Mouse (Mus musculus): Measurements from ENCODE around the gene Alg9.

Gene Alg9

DNA sequence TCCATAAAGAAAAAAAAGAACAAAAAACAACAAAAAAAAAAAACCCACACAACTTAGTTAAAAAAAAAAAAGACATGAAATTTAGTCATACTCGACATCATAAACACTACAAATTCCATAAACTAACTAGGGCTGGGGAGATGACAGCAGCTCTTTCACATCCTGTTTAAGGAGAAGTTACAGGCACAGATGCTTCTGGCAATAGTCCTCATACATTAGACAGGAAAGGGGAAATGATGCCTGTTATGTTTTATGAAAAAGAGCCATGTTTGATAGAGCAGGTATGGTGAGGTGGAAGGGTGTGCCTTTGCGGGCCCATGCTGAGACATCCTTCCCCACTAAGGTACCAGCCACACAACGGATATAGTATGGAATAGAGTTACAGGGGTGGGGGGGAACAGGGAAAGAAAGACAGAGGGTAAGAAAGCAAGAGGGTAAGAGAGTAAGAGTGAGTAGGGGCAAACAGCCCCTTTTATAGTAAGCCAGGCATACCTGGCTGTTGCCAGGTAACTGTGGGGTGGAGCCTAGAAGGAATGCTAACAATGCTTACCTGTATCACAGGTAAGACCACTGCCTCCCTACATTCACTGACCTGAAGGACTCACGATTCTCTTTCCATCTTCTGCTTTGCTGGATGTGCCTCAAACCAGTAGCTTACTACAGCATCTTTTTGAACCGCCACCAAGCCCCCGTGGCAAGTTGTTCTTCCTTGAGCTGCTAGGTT lies 13.1 kb upstream of the Alg9 start:
- DNase-seq: no peak

DNA sequence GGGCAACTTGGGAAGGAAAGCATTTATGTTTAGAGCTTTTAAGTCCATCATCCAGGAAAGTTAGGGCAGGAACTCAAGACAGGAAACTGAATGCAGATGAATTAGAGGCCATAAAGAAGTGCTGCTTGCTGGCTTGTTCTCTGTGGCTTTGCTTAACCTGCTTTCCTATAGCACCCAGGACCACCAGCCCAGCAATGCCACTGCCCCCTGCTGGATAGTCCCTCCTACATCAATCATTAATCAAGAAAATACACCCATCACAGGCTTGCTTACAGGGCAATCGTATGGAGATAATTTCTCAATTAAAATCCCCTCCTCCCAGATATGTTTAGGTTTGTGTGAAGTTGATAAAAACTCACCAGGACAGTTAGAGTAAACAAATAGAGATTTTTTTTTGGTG lies 11.5 kb upstream of the Alg9 start:
- DNase-seq: peak in 1 of 2 experiments; percentile 37

DNA sequence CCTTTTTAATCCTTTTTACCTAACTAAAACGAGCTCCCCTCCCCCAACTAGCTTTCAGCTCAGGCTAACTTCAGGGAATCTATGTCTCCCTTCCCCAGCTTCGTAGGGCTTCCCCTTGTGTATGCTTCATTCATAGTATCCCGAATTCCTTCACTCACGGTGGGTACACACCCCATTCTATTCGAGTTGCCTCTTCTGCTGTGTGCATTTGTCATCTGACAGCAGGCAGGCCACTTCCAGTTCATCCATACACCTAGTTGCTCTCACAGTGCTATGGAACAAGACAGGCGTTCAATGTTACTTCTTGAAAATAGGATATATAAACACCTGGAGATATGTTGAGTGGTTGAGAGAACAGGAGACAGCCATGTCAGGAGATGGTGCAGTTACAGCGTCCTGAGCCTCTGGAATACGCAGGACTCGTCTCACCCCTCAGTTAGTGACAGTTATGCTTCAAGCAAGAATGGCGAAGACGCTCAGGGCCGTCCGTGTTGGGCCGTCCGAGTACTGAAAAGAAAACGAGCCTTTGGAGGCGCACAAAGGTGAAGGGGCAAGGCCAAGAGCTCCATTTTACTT lies 7.2 kb upstream of the Alg9 start:
- DNase-seq: peak in 1 of 2 experiments; percentile 20

DNA sequence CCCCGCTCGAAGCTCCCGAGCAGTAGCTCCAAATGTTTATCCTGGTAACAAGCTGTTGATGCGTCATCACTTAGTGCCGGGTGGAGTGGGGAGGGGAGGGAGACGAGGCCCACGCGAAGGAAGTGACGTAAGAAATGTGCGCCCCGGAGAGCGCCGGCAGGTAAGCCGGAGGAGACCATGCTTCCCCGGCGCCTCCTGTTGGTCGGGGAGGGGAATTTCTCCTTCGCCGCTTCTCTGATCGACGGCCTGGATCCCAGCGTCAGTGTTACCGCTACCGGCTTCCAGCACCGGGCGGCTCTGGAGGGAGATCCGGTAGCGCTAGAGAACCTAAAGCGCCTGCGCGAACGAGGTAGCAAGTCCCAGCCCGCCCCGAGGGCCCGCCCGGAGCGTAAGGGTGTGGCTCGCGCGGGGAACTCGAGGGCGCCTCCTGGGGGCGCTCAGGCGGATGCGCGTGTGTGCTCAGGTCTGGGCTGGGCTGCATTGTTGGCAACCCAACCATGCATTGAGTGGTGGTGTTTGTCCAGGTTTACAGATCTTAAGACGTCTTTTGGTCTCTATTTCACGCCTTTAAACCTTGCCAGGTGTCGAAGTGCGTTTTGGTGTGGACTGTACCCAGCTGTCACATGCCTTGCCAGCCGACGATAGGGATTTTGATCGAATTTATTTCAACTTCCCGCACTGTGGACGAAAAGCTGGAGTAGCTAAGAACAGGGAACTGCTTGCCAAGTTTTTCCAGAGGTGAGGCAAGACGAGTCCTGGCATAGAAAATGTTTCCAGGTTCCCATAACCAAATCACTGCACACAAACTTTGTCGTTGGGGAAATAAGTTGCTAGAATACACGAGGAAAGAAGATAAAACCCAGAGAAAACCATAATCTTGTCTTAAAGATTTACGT lies 6.5 kb upstream of the Alg9 start, which contains the start of gene Fdxacb1:
Gene Fdxacb1, plus strand, starts transcription at position 130 of the 896 bp plus-strand sequence.
- peak; percentile 99 for DNase-seq

DNA sequence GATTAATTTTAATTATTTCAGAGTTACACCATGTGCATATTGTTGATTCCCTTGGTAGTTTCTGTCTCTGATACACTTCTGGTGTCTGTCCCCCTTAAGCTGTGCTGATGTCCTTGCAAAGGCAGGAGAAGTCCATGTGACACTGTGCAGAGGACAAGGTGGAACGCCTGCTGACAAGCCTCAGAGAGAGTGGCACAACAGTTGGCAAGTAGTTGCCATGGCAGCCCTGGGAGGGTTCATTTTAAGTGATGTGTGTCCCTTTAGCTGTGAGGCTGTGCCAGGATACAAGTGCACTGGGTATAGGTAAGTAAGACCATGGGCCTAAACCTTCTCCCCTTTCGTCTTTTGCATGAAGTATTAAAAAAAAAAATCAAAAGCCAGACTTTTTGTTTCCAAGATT lies 4.8 kb upstream of the Alg9 start:
- DNase-seq: no peak

DNA sequence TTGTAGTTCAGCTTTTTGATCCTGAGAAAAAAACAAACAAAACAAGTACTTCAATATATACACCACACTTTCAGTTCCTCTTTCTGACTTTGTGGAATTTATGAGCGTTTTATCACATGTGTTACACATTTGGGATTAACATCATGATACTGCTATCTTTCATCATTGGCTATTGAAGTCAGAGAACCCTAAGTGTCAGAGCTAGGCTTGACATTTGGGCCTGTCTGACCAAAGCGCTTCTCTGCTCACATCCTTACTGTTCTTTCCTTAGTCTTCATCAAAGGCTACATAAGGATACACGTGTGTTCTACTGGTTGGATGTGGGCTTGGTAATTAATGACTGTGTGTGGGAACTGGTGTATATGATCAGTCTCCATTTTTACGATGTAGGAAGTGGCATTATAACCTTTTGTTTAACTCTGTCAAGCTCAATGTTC lies 775 bp upstream of the Alg9 start:
- no peak for DNase-seq

DNA sequence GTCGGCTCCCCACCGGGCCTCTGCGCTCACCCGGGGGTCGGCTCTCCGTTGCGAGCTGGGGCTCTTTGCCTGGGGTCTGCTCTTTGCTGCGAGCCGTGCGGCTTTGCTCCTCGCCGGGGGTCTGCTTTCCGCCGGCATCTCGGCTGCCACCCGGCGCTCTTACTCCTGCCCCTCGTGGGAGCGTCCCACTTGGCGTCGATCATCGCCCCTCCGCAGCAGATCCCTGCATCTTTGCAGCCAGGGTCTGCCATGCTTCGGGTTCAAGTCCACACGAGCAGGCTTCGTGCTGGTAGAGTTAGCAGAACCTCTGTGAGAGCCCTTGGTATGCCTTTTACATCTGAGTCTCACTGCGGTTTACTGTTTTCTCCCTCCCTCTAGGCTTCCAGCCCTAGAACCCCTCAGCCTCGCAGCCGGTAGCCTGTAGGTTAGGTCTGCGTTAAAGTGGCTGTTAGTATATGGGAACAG lies 875 bp downstream of the Alg9 start:
- DNase-seq: no peak

DNA sequence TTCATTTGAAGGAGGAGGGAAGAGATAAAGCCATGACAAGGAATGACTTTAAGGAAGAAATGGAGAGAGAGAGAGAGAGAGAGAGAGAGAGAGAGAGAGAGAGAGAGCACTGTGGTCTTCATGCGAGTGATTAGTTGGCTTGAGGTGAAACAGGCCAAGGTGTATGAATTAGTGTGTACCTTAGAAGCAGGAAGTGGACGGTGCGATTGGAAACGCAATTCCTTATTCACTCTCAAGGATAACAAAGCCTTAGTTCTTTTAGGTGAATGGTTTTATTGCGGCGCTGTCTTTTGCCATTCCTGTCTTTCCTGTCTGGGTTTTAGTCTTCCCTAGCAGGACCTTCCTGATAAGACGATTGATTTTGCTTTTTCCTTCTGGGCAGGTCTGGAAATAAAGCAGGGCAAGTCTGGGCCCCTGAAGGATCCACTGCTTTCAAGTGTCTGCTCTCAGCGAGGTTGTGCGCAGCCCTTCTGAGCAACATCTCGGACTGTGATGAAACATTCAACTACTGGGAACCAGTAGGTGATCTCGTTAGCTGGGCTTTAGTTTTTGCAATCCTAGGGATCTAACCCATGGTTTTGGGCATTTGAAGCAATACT lies 1.4 kb downstream of the Alg9 start:
- no peak for DNase-seq

DNA sequence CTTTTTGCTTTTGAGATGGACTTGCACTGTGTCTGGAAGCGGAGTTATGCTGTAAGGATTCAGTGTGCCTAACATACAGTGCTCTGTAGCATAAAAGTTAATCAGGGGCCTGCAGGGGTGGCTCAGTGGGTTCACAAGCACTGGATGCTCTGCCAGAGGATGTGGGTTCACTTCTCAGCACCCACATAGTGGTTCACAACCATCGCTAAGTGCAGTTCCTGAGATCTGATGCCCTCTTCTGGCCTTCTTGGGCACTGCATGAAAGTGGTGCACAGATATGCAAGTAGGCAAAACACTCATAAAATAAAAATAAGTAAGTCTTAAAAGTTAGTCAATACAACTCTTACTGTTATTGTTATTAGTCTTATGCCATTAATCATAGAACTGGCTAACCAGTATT lies 7.3 kb downstream of the Alg9 start:
- DNase-seq: peak in 1 of 2 experiments; percentile 52

DNA sequence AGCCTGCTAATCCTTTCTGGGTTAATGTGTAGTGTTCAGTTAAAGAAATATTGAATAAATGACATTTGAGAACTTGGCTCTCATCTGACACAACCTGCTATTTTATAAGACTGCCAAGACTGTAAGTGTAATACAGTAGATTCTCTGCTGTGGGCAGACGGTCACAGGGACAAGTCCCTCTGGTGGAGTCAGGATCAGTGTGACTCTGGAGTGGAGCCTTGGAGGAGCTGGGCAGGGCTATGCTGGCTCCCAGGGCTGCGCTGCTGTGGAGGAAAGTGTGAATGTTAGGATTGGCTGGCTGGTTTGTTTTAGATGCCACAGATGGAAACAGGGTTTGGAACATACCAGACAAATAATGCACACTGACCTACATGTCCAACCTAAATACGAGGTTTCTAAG lies 20.4 kb downstream of the Alg9 start:
- no peak for DNase-seq

DNA sequence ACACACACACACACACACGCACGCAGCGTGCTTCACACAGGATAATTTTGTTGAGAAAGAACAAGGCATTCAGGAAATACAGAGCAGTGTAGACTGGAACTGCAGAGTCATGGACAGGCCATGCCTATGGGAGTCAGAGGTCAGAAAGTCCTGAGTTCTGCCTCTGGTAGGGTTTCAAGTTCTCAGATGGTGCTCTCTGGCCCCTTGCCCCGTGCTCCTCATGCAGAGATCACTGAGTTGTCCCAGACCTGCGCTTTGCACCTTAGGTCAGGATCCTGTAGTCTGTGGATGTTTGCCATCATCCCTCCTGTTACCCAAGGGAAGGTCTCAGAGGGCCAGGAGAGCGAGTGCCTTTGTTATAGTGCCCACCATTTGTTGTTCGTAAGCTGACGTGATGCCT lies 22.0 kb downstream of the Alg9 start:
- DNase-seq: no peak

DNA sequence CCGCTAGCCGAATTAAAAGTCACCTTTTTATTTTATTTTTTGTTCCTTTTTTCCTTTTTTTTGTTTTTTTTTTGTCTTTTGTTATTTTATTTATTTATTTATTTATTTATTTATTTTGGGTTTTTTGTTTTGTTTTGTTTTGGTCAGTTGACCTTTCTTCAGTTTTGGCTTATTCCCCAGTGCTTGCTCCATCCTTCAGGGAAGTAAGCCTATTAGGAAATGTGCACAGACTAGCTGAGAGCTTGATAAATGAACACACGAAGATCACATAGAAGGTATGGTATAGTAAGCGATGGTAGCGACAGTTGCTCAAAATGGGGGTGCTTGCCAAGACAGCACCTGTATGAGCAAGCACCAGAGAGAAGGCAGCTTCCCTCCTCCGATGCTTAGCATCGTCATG lies 22.8 kb downstream of the Alg9 start:
- DNase-seq: no peak

DNA sequence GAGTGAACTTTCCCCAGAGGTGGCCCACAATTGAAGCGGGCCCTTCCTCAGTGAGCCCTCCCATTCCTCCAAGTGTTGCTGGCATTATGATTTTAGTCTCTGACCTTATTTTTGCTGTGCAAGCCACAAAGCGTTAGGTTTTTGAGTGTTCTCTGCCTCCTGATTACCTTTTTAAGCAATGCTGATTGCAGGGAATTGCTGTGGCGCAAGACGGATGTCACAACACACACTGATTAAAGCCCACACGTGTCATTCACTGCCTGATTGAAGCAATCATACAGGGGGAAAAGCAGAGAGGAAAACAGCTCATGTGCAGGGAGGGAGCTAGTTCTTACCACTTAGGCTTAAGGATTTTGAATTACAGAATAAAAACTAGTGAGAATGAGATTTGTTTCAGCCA lies 23.5 kb downstream of the Alg9 start:
- no peak for DNase-seq

DNA sequence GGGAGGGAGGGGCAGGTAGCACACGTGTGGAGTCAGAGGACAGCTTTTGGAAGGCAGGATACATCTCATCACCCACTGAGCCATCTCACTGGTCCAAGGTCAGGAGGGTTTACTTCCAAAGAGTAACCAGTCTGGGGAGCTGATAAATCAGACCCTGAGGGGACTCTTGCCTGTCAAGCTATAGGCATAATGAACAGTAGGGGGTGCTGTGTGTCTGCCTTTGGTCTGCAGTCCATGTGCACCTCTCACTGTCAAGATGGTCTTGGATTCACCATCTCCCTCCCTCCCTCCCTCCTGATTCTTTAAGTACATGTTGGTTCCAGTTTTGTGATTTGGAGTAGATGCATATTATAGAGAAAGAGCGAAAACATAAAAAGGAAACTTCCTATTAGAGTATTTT lies 26.2 kb downstream of the Alg9 start:
- peak in 1 of 2 experiments; percentile 59 for DNase-seq

DNA sequence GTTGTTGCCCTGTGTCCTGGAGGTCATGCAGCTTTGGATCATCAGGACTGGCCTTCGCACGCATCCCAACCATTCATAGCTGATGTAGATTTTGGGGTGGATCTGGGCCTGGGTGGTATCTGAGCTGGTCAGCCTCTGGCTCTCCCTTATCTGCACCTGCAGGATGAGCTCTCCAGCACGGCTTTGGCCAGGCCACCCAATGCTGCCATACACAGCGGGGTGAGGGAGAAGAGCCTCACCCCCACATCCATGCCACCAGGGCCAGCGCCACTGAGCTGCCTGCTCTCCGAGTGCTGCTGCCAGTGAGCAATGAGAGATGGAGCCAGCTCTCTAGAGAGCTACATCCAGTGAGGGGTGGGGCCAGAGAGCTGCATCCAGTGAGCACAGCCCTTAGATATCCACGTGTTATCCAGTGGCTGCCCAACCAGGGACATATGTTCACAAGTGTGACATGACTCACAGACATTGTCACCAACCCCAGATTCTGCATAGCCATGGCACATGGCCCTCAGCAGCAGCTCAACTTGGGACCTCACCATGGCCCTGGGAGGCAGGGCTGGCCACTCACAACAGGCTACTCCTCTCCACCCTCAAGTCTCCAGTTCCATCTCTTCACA lies 28.3 kb downstream of the Alg9 start:
- DNase-seq: no peak

DNA sequence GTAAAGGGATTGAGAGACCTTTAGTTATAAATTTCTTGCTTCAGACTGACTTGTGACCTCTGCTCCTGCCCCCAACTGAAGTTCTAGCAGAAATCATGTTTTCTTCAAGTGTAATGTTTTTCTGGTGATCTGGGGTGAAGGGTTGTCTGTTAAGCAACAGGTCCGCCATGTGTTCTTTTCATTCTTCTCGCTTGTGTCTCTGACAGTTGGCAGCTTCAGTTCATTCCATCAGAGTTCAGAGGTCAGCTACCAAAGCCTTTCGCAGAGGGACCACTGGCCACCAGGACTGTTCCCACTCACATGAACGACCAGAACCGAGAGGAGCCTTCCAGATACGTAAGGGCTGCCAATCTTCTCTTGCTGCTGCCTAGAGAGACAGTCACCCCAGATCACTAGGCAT lies 33.7 kb downstream of the Alg9 start:
- DNase-seq: no peak

DNA sequence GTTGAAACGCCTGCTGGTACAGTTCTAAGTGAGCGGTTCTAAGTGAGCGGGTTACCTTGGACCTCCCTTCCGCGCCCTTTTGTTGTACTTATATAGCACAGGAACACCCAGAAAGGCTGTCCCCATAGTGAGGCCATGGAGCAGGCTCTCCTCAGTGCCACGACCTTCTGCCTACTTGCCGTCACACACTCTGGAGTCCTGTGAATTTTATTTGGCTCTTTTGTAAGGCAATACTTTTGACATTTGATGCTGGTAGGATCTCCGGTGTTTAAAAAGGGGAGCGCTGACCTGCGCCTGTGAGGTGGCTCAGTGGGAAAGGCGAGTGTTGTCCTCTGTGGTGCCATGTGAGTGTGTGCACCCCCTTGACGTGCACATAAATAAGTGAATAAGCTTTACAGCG lies 34.3 kb downstream of the Alg9 start:
- DNase-seq: no peak

DNA sequence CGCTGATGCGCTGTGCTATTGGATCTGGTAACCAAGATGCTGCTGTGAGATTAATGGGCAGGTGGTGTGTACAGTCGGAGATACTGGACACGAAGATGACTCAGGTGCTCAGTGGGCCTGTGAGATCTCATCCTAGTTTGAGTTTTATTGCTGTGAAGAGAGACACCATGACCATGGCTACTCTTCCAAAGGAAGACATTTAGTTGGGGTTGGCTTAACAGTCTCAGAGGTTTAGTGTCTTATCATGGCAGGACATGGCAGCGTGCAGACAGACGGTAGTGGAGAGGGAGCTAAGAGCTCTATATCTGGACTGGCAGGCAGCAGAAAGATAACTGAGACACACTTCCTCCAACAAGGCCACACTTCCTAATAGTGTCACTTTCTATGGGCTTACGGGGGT lies 36.4 kb downstream of the Alg9 start:
- DNase-seq: no peak

DNA sequence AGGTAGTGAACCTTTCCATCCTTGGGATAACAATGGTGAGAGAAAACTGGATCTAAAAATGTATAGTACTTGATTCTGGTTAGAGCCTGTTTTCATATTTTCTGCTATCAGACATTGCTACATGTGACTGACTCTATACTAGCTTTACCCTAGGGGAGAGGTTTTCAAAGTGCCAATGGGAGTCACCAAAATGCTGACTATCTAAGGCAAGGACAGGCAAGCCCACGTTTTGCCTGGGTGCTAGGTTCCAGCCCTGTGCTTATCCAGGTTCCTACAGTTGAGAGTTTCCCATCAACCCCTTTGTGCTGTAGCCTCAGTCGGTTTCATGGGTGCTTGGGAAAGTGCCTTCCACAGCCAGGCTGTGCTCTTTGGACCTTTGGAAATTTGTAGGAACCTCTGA lies 36.9 kb downstream of the Alg9 start:
- no peak for DNase-seq

DNA sequence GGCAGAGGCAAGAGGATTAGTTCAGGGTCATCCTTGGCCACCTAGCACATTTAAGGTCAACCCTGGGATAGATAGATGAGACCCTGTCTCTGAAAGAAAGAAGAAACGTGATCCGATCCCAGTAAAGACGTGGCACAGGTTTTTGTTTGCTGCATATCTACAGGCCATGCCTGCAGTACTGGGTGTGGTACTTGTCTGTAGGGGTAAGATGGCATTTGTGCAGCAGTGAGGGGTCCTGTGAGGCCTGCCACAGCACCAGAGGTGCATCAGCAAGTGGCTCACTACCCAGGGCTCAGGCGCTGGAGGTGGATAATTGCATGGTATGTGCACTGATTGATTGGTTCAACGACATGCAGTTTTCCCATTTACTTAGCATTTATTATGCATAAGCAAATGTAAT lies 39.0 kb downstream of the Alg9 start:
- DNase-seq: no peak

DNA sequence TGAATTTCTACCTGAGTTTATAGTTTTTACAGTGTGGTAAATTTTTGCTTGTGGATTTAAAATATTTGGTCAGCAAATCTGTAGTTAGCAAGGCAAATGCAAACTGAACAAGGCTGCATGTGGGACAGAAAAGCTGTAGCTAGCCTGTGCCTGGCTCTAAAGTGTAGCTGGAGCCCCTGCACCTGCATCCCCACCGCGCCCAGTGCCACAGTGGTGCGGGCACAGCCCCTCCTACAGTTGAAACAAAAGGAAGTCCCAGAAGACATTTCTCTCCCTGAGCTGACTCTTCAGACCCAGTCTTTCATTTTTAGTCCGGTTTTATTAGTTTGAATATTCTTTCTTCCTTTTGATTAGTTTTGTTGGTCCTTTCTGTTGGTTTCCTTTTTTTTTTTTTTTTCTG lies 40.8 kb downstream of the Alg9 start:
- no peak for DNase-seq

DNA sequence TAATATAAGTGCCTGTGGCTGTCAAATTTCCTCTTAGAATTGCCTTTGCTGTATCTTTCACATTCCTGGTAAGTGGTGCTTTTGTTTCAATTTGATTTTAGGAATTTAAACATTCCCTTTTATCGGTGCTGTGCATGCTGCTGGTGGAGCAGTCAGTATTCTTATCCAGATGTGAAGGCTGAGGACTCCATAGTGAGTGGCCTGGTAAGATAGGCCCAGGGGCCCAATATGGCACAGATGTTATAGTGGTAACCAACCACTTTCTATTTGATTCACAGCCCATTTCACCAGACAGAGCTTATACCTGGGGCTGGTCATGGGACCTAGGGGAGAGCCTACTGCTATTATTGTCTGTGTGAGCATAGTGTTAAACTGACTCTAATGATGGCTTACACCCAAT lies 41.7 kb downstream of the Alg9 start:
- no peak for DNase-seq

DNA sequence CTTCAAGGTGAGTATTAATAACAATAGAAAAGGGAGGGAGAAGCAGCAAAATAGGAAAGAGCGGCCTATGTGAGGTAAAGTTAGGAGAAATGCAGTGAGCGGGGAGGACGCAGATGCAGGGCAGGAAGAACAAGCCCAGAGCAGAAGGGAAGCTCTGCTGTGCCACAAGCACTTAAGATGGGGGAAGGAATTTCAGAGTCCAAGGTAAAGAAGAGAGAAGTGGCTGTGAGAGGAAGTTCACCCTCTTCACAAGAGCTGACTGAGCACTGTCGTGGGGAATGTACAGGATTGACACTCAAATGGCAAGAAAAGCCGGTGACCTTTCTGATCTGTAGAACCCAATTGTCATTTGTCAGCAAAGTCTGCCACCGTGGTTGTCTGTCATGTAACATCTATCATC lies 43.2 kb downstream of the Alg9 start:
- DNase-seq: no peak
